Mouse (Mus musculus) layer of hippocampus, adult 11-12 months (tissue): Measurements from ENCODE around the gene Lgi2.

Experiments
- DNase-seq: peaks from one replicate; pipeline ENCODE4 v3.0.0; 2022; ENCODE audit warnings: low spot score

Gene Lgi2

GRCm38 (mm10) chr5:52565813-52566531 is at the start of gene Lgi2:
Gene Lgi2, minus strand, starts transcription at chr5:52566462.
- DNase-seq = peak; percentile 23

- DNase-seq = no peak
Observed at GRCm38 (mm10) chr5:52615421-52615820, 49.2 kb upstream of the Lgi2 start.

- no peak for DNase-seq
Observed at GRCm38 (mm10) chr5:52614686-52615085, 48.4 kb upstream of the Lgi2 start.

DNA sequence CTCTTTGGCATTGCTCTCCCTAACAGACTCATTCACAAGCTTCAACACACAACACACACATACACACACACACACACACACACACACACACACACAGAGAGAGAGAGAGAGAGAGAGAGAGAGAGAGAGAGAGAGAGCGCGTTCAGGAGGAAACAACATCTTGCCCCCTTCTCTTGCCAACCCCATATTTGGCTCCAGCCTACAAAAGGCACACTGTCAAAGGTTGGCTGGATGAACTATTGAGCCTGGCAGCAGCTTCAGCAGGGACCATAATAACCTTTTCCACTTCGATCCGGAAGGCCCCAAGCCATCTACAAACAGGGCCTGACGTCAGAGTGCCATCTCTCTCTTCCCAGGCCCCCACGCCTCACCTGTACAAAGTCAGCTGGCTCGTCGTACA is 46.5 kb upstream of the Lgi2 start:
- no peak for DNase-seq

GRCm38 (mm10) chr5:52611315-52611895 is 45.1 kb upstream of the Lgi2 start:
- no peak for DNase-seq

DNA sequence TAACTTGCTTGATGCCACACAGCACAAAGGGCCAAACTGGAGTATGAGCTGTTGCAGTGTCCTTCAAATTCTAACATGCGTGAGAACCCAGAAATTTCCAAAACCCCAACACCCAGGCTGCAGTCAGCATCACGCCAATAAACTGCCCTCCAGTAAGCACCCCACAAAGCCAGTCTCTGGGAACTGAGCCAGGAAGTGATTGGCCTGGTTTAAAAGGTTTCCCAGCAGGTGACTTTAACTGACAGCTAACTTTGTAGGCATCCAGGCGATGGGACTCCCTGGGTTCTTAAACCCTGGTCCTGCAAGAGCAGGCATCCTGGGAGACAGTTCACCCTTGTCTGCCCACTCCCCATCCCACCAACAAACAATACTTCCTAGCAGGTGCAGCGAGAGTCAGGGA is 44.0 kb upstream of the Lgi2 start:
- DNase-seq = no peak

- no peak for DNase-seq
Observed at GRCm38 (mm10) chr5:52609672-52610071, 43.4 kb upstream of the Lgi2 start.

GRCm38 (mm10) chr5:52604582-52605041 is 38.4 kb upstream of the Lgi2 start:
- no peak for DNase-seq

GRCm38 (mm10) chr5:52590612-52591011 is 24.4 kb upstream of the Lgi2 start:
- DNase-seq = no peak

DNA sequence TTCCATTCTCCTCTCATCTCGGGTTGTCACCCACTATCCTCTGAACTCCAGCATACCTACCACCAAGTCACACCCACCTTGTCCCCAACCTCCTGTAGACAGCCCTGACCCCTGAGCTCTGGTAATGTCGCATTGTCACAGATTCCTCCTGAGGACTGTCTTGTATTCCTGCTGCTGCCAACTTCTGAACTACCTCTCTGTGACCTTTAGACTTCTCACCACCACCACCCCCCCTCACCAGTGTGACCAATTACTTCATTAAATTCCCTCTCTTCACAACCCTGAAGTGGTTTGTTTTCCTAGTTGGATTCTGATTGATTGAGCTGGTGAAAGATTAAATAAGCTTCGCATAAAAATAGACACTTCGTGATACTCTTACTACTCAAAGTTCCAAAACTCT is 22.4 kb upstream of the Lgi2 start:
- DNase-seq = no peak

DNA sequence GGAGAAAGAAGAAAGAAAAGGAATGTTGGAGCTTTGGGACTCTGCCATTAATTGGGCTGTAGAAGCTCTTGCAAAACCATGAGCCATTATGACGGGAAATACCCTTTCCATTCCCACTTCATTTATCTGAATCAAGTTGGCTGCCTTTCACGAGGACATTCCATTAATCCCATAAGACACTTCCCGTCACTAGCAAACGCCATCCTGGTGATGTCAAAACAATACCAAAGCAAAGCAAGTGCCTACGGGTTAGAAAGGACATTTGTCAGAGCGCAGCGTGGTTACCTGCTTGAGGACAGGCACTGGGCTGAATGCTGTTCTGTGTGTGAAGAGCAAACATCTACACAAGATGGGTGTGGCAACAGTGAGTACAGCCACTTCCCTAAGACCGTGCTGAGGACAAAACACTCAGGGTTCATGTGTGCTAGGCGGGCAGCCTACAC is 21.1 kb upstream of the Lgi2 start:
- no peak for DNase-seq

DNA sequence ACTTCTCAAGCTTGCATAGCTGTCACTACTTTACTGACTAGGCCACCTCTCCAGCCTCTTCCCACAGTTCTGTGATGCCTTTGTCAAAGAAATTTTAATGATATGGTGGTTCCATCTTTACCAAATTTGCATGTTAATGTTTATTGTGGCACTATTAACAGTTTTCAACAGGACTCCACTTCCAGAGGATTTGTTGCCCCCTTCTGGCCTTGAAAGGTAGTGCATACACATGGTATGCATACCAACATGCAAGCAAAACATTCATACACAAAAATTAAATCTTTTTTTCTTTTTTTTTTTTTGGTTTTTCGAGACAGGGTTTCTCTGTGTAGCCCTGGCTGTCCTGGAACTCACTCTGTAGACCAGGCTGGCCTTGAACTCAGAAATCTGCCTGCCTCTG is 6.3 kb upstream of the Lgi2 start:
- no peak for DNase-seq

- DNase-seq = no peak
Observed at GRCm38 (mm10) chr5:52570746-52571145, 4.5 kb upstream of the Lgi2 start.

GRCm38 (mm10) chr5:52565214-52565812 is 949 bp downstream of the Lgi2 start:
- no peak for DNase-seq

- no peak for DNase-seq
Observed at GRCm38 (mm10) chr5:52564351-52564750, 1.9 kb downstream of the Lgi2 start.

DNA sequence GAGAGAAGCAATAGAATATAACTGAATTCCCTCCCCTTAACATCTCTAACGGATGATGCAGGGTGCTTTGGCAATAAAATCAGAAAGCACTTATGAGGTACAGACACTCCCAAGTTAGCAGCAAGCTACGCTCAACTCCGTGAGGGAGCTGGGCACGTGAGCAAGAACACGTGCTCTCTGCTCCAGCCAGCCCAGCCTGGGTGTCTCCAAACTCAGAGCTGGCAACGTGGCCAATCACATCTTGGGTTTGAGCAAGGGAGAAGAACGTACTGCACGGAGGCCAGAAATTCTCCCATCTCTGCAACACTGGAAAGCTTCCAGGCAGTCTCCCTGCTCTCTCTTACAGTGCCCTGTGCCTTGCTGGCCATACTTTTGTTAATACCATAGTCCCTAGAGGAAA is 6.0 kb downstream of the Lgi2 start:
- no peak for DNase-seq

- DNase-seq = no peak
Observed at GRCm38 (mm10) chr5:52555526-52555925, 10.7 kb downstream of the Lgi2 start.

DNA sequence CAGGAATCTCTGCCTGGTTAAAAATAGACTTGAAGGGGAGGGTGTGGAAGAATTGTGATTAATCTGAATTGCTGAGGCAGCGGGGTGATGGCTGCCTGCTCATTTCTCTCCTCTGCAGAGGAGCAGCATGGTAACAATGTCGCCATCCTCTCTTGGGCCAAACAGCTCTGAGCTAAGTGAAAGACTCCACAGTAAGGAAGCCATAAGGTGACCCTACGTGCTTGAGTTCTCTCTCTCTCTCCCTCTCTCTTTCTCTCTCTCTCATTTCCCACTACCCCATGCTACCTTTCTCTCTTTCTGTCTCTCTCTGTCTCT is 15.0 kb downstream of the Lgi2 start:
- DNase-seq = no peak

GRCm38 (mm10) chr5:52550613-52551317 is 15.5 kb downstream of the Lgi2 start:
- no peak for DNase-seq

GRCm38 (mm10) chr5:52546950-52547349 is 19.3 kb downstream of the Lgi2 start:
- DNase-seq = no peak

DNA sequence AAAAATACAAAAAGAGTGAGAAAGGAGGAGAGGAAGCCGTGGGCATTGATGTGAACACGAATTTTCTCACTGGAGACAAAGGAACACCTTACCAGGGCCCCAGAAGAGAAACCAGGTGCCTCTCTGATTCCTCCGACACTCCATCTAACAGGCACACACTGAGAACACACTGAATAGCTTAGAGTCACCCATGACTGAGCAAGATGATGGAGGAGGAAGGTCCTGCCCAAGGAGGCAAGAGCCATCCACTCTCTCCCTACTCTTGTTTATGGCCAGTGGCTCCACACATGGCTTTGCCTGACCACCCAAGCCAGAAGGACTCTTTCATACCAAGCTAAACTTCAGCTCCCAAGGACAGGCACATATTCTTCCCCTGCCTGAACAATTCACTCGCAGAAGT is 22.5 kb downstream of the Lgi2 start:
- DNase-seq = no peak

- no peak for DNase-seq
Observed at GRCm38 (mm10) chr5:52540186-52540585, 26.1 kb downstream of the Lgi2 start.

- DNase-seq = no peak
Observed at GRCm38 (mm10) chr5:52539483-52539882, 26.8 kb downstream of the Lgi2 start.
